Mouse (Mus musculus): ENCODE data around the gene Rbbp4.

DNA sequence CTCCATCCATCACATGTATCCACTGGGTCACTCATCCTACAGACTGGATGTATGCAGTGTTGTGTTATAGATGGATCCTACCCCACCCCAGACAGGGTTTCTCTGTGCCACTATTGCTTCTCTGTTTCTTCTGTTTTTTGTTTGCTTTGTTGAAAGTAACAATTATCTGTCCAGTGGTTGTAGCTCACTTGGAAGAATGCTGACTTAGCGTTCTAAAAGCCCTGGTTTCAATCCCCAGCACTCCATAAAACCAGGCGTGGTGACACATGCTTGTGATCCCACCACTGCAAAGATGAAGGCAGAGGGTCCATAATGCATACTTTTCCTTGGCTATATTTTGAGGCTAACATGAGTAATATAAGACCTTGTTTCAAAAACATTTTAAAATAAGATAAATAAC is 7.5 kb upstream of the Rbbp4 start:
- TF ChIP-seq FLI1 (IDR thresholded peaks at IDR 0.05; ENCODE audit: low read length) (no peak), GATA1 (IDR thresholded peaks at IDR 0.05; ENCODE audit: borderline replicate concordance, low read length) (no peak)

Data from megakaryocyte, embryonic 14.5 days (primary cell).